Mouse (Mus musculus) gastrocnemius, postnatal 4 days (tissue): ENCODE data around the gene Oasl2. TPM values are rescaled to one million over a fixed set of nuclear protein-coding genes. Genes with fewer than 3 reads are reported as not detected.
"Not testable (repeated sequence)": the region's sequence is repeated elsewhere in the genome, so short reads cannot be mapped to it uniquely, and the experiment has no call there.

Experiments
- DNase-seq, 2 experiments: peaks; one replicate each; pipeline ENCODE4 v3.0.0; 2021 to 2022; ENCODE audit warnings: low spot score in 2 of 2, mixed read lengths in 2 of 2
- long read RNA-seq, 2 experiments: library from polyadenylated mRNA; stranded (forward); transcript quantifications; one replicate each; pipeline ENCODE4 v2.0.0; 2021
- total RNA-seq, 2 experiments: library from RNA; stranded (reverse); gene quantifications; 2 replicates each; pipeline ENCODE4 v1.2.3; 2021

Oasl2 gene
- 1 to 10 TPM; 1.4 to 2.5 TPM for total RNA-seq
- long read RNA-seq, experiment 1, partial matches to known transcripts = 0 of 2 reads
- long read RNA-seq, experiment 1, other reads (novel, unspliced or antisense) = 0 of 2 reads
- long read RNA-seq, experiment 2 = 0 reads

DNA sequence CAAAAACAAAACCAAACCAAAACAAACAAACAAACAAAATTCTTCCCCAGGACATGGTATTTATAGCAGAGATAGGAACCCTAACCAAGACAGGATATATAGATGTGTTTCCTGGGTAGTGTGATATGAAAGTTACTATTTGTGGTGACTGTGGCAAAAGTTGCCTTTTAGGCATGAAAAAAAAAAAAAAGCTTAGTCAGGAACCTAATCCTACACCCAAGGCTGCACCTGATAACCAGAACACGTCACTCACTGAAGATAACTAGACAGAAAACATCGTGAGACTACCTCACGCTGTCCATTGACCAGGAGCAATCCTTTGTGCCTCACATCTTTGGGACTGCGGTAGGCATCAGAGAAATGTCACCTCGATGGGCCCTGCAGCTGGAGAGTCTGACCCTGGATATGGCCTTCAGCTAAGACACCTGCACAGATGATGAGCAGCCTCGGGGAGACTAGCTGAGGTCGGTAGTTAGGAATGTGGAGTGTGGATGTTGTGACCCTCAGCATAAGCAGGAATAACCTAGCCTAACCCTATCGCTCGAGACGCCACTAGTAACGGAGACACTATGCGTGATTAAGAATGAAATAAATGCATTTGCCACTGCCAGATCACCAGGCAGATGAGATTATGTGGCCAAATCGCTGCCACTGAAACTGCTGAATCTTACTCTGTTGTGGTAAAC lies at the start of gene Oasl2:
Gene Oasl2 (plus strand): TSS at position 249 of the 686 bp plus-strand sequence.
- DNase-seq = no peak

DNA sequence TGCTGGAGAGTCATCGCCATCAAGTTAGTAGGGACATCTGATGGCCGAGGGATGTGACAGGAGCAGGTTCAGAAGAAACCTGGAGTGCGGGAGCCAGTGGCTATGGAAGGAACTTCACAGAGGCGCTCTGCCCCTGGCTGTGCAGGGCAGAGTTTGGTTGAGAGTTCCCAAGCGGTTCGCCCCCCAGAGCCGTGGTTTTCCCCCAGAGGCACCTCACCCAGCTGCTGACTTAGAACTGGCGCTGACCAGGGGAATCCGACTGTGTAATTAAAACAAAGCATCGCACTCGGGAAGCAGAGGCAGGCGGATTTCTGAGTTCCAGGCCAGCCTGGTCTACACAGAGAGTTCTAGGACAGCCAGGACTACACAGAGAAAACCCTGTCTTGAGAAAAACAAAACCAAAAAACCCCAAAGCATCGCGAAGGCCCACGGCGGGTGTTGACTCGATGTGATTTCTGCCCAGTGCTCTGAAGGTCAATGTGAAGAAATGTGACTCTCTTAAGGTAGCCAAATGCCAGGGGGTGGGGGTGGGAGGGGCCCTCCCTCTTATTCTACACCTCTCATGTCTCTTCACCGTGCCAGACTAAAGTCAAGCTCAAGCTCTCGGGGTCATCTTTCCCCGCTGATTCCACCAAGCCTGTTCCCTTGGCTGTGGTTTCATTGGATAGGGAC lies 45.0 kb upstream of the Oasl2 start:
- DNase-seq = no peak

DNA sequence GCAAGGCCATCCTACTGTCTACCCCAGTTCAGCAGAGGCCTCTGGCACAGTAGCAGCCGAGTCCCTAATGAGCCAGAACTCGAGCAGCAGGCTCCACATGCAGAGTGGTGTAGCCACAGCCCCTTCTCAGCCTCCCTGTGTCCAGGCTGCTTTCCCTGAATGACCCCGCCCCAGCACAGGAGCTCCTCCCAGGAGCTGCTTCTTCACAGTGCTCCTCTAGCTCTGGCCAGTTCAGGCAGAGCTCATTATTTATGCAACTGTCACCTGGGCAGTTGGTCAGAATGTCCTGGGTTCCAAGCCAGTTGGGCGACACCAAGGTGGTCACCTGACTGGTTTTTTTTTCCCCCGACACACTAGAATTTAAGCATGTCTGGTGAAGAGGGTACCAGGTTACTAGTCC lies 43.4 kb upstream of the Oasl2 start, which contains the start of gene 4930519G04Rik:
Gene 4930519G04Rik (plus strand): TSS at position 301 of the 400 bp plus-strand sequence.
- DNase-seq = not testable (repeated sequence)

GRCm38 (mm10) chr5:114858582-114858981 lies 38.2 kb upstream of the Oasl2 start, which contains the start of gene Gm9936:
Gene Gm9936, minus strand, starts transcription at chr5:114858682.
- no peak for DNase-seq

GRCm38 (mm10) chr5:114859253-114859652 lies 37.5 kb upstream of the Oasl2 start:
- DNase-seq = peak; percentile 54 to 68

- no peak for DNase-seq
Measured at GRCm38 (mm10) chr5:114861730-114862129, 35.0 kb upstream of the Oasl2 start.

- no peak for DNase-seq
Measured at GRCm38 (mm10) chr5:114864813-114865212, 31.9 kb upstream of the Oasl2 start.

DNA sequence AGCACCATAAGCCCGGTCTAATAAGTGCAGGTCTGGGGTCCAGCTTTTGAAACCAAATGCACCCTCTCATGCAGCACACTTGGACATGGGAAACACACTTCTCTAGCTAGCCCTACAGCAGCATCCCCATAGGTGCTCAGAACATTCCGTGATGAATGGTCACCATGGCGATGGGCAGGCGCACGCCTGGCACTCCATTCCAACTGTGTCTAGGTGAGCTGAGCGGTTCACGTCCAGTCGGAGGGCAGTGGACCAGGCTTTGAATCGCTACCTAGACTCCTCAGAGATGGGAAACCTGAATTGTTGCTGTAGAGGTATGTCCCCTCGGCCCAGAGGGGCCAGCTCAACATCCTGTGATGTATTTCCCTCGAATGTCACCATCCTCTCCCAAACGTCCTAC lies 31.5 kb upstream of the Oasl2 start:
- DNase-seq = no peak

DNA sequence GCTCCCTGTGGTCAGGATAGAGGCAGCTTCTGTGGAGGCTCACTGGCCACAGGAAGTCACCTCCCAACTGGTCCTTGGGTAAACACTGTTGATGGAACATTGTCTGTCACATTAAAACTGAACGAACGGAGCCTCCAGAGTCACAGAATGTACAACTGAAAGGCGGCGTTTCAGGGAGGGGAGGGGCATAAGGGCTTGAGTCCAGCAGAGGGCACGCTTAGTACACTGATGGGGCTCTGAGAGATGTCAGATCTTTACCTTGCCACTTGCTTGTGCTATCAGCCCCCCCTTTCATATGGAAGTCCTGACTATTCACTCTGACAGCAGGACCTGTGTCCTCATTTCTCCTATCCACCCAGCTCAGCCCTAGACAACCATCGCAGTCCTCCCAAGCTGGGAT lies 20.9 kb upstream of the Oasl2 start:
- DNase-seq = no peak

DNA sequence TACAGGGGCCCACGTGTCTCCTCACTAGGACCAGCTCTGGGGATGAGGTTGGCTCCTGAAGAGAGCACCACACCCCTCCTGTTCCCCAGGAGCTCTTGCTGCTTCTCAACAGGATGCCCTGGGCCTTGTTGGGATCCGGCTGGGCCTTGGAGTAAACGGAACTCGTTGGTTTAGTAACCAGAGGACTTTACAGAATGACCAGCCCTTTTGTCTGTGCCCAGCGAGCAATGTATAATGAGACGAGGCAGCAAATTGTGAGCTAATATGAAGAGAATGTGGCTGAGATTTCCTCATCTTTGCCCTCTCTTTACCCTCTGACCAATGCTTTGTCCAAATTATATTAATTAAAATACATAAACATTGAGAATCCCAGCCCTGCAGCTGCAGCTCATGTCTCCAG lies 20.4 kb upstream of the Oasl2 start:
- no peak for DNase-seq

- DNase-seq = no peak
Measured at GRCm38 (mm10) chr5:114877487-114877886, 19.2 kb upstream of the Oasl2 start.

- DNase-seq = no peak
Measured at GRCm38 (mm10) chr5:114879399-114879798, 17.3 kb upstream of the Oasl2 start.

DNA sequence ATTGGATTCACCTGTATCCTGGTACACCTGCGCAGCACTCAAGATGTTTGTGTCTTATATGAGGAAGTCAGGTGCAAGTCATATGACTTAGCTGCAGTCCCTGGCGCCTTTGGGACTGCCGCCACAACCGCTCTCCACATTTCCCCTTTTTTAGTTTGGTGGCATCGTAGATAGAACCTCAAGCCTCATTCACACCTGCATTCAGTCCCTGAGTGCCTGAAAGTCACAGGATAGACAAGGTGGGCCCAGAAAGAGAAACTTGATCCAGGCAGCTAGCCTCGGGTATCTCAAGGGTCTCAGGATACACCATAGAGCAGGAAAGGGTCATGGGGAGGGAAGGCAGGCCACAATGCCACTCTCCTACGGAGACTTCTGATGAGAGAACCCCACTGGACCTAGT lies 14.4 kb upstream of the Oasl2 start:
- DNase-seq = not testable (repeated sequence)

GRCm38 (mm10) chr5:114883022-114883421 lies 13.7 kb upstream of the Oasl2 start:
- no peak for DNase-seq

DNA sequence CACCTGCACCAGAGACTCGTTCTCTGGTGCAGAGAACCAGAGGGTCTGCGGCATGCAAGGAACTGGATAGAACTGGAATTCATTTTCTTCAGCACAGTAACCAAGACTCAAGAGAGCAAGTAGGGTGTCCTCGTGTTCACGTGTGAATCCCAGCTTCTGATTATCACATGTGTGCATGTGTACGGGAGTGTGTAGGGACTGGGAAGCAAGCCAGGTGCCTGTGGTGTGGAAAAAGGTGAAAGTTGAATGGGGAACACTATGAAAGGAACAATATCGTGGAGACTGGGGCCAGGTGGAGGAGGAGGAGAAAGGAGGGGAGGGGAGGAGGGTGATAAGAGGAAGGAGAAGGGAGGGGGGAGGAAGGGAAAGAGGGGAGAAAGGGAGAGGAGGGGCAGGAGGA lies 9.9 kb upstream of the Oasl2 start:
- DNase-seq = no peak

- DNase-seq = no peak
Measured at GRCm38 (mm10) chr5:114888995-114889394, 7.7 kb upstream of the Oasl2 start.

DNA sequence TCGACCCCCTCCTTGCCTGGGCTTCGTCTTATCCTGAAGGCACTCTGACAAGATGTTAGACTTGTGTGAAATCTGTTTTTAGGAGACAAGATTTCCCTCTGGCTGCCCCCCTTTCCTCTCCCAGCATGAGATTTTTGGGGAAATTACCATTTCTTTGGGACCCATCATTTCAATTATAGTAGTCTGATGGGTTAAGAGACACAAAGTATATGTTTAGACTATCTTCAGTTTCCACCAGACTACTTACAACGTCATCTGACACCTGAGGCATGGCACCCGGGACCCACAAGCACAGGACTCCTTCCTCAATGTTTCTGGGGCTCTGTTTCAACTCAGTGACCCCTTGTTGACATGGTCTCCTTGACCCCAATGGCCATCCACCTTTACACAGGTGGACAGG lies 1.2 kb upstream of the Oasl2 start:
- no peak for DNase-seq

DNA sequence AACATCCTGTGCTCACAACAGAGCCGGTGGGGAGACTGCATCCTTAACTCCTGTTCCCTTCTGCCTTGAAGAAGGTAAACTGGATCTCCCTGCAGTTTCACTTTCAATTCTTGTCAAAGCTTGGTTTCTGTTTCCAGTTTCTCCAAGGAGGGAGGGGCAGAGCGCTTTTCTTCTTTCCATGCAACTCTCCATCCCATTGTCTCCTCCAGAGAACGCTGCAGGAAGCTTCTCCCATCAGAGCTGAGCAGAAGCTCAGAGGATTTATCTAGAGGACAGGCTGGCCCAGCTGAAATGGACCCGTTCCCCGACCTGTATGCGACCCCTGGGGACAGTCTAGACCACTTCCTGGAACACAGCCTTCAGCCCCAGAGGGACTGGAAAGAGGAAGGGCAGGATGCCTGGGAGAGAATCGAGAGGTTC lies 648 bp downstream of the Oasl2 start:
- DNase-seq = no peak

- DNase-seq = no peak
Measured at GRCm38 (mm10) chr5:114898857-114899256, 2.1 kb downstream of the Oasl2 start.

- DNase-seq = no peak
Measured at GRCm38 (mm10) chr5:114902413-114902812, 5.7 kb downstream of the Oasl2 start.

DNA sequence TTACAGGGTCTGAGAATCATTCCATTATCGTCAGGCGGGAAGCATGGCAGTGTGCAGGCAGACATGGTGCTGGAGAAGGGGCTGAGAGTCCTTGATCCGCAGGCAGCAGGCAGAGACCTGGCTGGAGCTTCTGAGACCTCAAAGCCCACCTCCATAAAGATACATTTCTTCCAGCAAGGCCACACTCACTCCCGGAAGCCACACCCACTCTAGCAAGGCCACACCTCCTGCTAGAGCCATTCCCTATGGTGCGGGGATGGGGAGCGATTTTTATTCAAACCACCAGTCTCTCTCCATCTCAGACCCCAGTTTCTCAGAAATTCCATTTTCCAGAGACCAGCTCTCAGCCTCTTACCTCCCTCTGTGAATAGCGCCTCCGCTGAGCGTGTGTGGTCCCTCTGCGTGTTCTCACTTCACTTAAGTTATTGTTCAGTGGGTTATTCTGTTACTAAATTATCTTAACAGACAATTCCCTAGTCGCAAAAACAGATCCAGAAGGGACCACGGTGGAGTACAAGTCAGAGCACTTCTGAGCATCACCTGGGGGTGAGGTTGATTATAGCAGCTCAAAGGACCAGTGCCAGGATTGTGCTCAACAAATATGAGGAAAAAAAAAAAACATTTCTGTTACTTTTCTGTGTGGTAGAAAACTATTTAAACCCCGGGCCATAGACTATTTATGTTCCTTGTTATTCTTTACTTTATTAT lies 12.0 kb downstream of the Oasl2 start:
- DNase-seq = no peak

DNA sequence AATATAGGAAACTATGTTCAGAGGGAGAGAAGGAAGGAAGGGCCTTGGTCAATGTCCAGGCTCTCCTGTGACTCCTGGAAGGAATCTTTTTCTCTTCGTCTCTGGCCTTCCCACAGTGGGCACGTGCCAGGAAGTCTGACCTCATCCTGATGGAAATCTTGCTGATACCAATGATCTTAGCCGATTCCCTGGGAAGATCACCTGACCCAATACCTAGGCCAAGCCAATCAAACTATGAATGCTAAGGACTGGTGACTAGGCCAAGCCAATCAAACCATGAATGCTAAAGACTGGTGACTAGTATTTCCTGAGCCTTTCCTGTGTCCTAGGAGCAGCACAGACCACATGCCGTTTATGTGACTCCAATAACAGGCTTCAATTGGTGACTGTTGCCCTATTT lies 16.9 kb downstream of the Oasl2 start:
- DNase-seq = no peak
